ENCODE assay signal across 8 mouse cellular contexts in the genomic region with DNA sequence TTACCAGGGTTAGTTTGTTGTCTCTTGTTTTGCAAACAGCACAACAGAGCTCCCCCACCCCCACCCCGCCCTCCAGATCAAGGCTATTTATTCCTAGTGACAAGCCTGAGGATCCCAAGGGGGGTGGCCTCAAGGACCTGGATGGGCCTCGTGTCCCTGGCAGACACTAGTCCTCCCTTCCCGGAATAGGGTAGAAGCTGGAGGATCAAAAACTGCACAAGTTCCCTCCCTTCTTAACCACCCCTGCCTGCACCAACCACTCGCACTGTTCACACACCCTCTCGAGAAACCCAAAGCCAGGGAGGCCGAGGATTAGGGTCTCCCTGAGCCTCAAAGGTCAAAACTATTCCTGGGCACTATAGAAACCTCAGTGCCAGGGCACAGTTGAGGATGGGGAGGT. TPM values are rescaled to one million over a fixed set of nuclear protein-coding genes. Genes with fewer than 3 reads are reported as not detected.
DNase-seq lines count a peak whose midpoint lies in the region; ATAC-seq lines count a peak whose summit lies in the region.

No protein-coding gene starts in this region.

- peaks cover 38% of the 10 kb centered on the region for H3K4me1 ChIP-seq in kidney, embryonic 14.5 days (ENCODE audit: control insufficient read depth, insufficient read depth, low read length)
- peaks cover 21% of the 10 kb centered on the region for H3K4me1 ChIP-seq in embryonic facial prominence, embryonic 11.5 days (ENCODE audit: control insufficient read depth, insufficient read depth, low read length)
- peaks cover 47% of the 10 kb centered on the region for H3K4me1 ChIP-seq in hindbrain, embryonic 12.5 days
- H3K4me1 ChIP-seq in midbrain, embryonic 13.5 days (replicated peaks), result peaks cover 39% of the 10 kb centered on the region

- no peaks in the 10 kb centered on the region for H3K9me3 ChIP-seq in kidney, embryonic 14.5 days (ENCODE audit: control insufficient read depth, low read length)
- no peaks in the 10 kb centered on the region for H3K9me3 ChIP-seq in embryonic facial prominence, embryonic 11.5 days (replicated peaks; ENCODE audit: control insufficient read depth, low read length)
- no peaks in the 10 kb centered on the region for H3K9me3 ChIP-seq in hindbrain, embryonic 12.5 days (replicated peaks)
- no peaks in the 10 kb centered on the region for H3K9me3 ChIP-seq in midbrain, embryonic 13.5 days

- H3K4me3 ChIP-seq in kidney, embryonic 14.5 days (ENCODE audit: low read length), result peak overlapping the region; percentile 82
- H3K4me3 ChIP-seq in embryonic facial prominence, embryonic 11.5 days (ENCODE audit: low read depth, low read length), result no peak overlapping the region
- H3K4me3 ChIP-seq in hindbrain, embryonic 12.5 days, result peak overlapping the region; percentile 61; the same call in 1 of the 2 replicates
- H3K4me3 ChIP-seq in midbrain, embryonic 13.5 days (replicated peaks), result no peak overlapping the region

- H3K9ac ChIP-seq in kidney, embryonic 14.5 days (ENCODE audit: low read depth, low read length), result peak overlapping the region; percentile 85; the same call in 1 of the 2 replicates
- H3K9ac ChIP-seq in embryonic facial prominence, embryonic 11.5 days (replicated peaks; ENCODE audit: low read length), result peak overlapping the region; percentile 89; the same call in 1 of the 2 replicates
- H3K9ac ChIP-seq in hindbrain, embryonic 12.5 days, result no peak overlapping the region
- H3K9ac ChIP-seq in midbrain, embryonic 13.5 days (replicated peaks), result no peak overlapping the region

- peak; percentile 0; the same call in 1 of the 2 replicates for ATAC-seq in kidney, embryonic 14.5 days (ENCODE audit: low FRiP score, low TSS enrichment)
- ATAC-seq in embryonic facial prominence, embryonic 11.5 days (replicated peaks; ENCODE audit: insufficient number of reproducible peaks, low FRiP score, low TSS enrichment, low read depth), result no peak
- ATAC-seq in hindbrain, embryonic 12.5 days (ENCODE audit: low FRiP score), result no peak
- 0 out of 2 replicates have a peak, but pooled peaks have one; percentile 7 for ATAC-seq in midbrain, embryonic 13.5 days
- ATAC-seq in CD4-positive, CD25-positive, alpha-beta regulatory T cell, adult 4 months, result no peak

- H3K27ac ChIP-seq in kidney, embryonic 14.5 days (ENCODE audit: low read depth, low read length), result no peak overlapping the region
- H3K27ac ChIP-seq in embryonic facial prominence, embryonic 11.5 days (replicated peaks; ENCODE audit: low read depth, low read length), result peak overlapping the region; percentile 89
- no peak overlapping the region for H3K27ac ChIP-seq in hindbrain, embryonic 12.5 days
- H3K27ac ChIP-seq in midbrain, embryonic 13.5 days, result no peak overlapping the region

- peak overlapping the region; percentile 92 for H3K4me2 ChIP-seq in kidney, embryonic 14.5 days (replicated peaks; ENCODE audit: low read depth, low read length)
- H3K4me2 ChIP-seq in embryonic facial prominence, embryonic 11.5 days (ENCODE audit: low read depth, low read length), result peak overlapping the region; percentile 84
- H3K4me2 ChIP-seq in hindbrain, embryonic 12.5 days (replicated peaks), result peak overlapping the region; percentile 96
- H3K4me2 ChIP-seq in midbrain, embryonic 13.5 days (replicated peaks), result peak overlapping the region; percentile 97

- WGBS in kidney, embryonic 14.5 days, result 11% methylated on average over 6 of the region's 6 CpGs
- WGBS in embryonic facial prominence, embryonic 11.5 days, result 6% methylated on average over 6 of the region's 6 CpGs
- WGBS in hindbrain, embryonic 12.5 days, result 4% methylated on average over 6 of the region's 6 CpGs
- 7% methylated on average over 6 of the region's 6 CpGs for WGBS in midbrain, embryonic 13.5 days

- H3K27me3 ChIP-seq in kidney, embryonic 14.5 days (ENCODE audit: control insufficient read depth, insufficient read depth, low read length), result no peaks in the 10 kb centered on the region
- H3K27me3 ChIP-seq in embryonic facial prominence, embryonic 11.5 days (ENCODE audit: control insufficient read depth, insufficient read depth, low read length), result peaks cover 3% of the 10 kb centered on the region; the same call in 1 of the 2 replicates
- peaks cover 54% of the 10 kb centered on the region for H3K27me3 ChIP-seq in hindbrain, embryonic 12.5 days
- peaks cover 28% of the 10 kb centered on the region for H3K27me3 ChIP-seq in midbrain, embryonic 13.5 days

- DNase-seq in kidney, postnatal 36 days, result no peak
- no peak for DNase-seq in embryonic facial prominence, embryonic 11.5 days (ENCODE audit: low spot score)
- no peak for DNase-seq in ovary, postnatal 10 days (ENCODE audit: low spot score)
- DNase-seq in kidney, postnatal 25 days, result no peak

- no peaks in the 10 kb centered on the region for H3K36me3 ChIP-seq in kidney, embryonic 14.5 days (ENCODE audit: control insufficient read depth, insufficient read depth, low read length)
- H3K36me3 ChIP-seq in embryonic facial prominence, embryonic 11.5 days (replicated peaks; ENCODE audit: control insufficient read depth, insufficient read depth, low read depth, low read length), result no peaks in the 10 kb centered on the region
- H3K36me3 ChIP-seq in hindbrain, embryonic 12.5 days, result no peaks in the 10 kb centered on the region
- H3K36me3 ChIP-seq in midbrain, embryonic 13.5 days, result no peaks in the 10 kb centered on the region

RNA-seq across cellular contexts. Expression of a gene that starts 0.7 kb away (rescaled TPM):
- polyA plus RNA-seq in kidney, embryonic 14.5 days (2014; fragmentation: Nextera tagmentation; extraction: Ambion mirVana), result 9.5 and 9.7 TPM in 2 replicates
- 9.7 and 10.7 TPM in 2 replicates for polyA plus RNA-seq in embryonic facial prominence, embryonic 11.5 days (2014; fragmentation: Nextera tagmentation; extraction: Ambion mirVana)
- 3.3 and 6.8 TPM in 2 replicates for polyA plus RNA-seq in hindbrain, embryonic 12.5 days (2016; fragmentation: Nextera tagmentation; extraction: Ambion mirVana)
- 2.8 and 3.0 TPM in 2 replicates for polyA plus RNA-seq in midbrain, embryonic 13.5 days (2015; fragmentation: Nextera tagmentation; extraction: Ambion mirVana)
- 10 to 100 TPM in 1 of 2 experiments, 1 to 10 TPM in 1; 6.6 to 11.0 TPM for polyA plus RNA-seq in CD4-positive, CD25-positive, alpha-beta regulatory T cell, adult 4 months (2017; shearing (Covaris generic))

RNA-seq across cellular contexts. Expression of a gene that starts 6.4 kb away (rescaled TPM):
- 67.9 and 93.7 TPM in 2 replicates for polyA plus RNA-seq in kidney, embryonic 14.5 days (2014; fragmentation: Nextera tagmentation; extraction: Ambion mirVana)
- polyA plus RNA-seq in embryonic facial prominence, embryonic 11.5 days (2014; fragmentation: Nextera tagmentation; extraction: Ambion mirVana), result 77.1 and 90.3 TPM in 2 replicates
- polyA plus RNA-seq in hindbrain, embryonic 12.5 days (2016; fragmentation: Nextera tagmentation; extraction: Ambion mirVana), result 60.7 and 68.8 TPM in 2 replicates
- 48.3 and 51.1 TPM in 2 replicates for polyA plus RNA-seq in midbrain, embryonic 13.5 days (2015; fragmentation: Nextera tagmentation; extraction: Ambion mirVana)
- polyA plus RNA-seq in CD4-positive, CD25-positive, alpha-beta regulatory T cell, adult 4 months (2017; shearing (Covaris generic)), result 10 to 100 TPM; 83.1 to 87.9 TPM

RNA-seq across cellular contexts. Expression of a gene that starts 14.8 kb away (rescaled TPM):
- polyA plus RNA-seq in kidney, embryonic 14.5 days (2014; fragmentation: Nextera tagmentation; extraction: Ambion mirVana), result 177 and 183 TPM in 2 replicates
- polyA plus RNA-seq in embryonic facial prominence, embryonic 11.5 days (2014; fragmentation: Nextera tagmentation; extraction: Ambion mirVana), result 236 and 240 TPM in 2 replicates
- polyA plus RNA-seq in hindbrain, embryonic 12.5 days (2016; fragmentation: Nextera tagmentation; extraction: Ambion mirVana), result 157 and 164 TPM in 2 replicates
- polyA plus RNA-seq in midbrain, embryonic 13.5 days (2015; fragmentation: Nextera tagmentation; extraction: Ambion mirVana), result 147 and 153 TPM in 2 replicates
- 100 to 1,000 TPM; 104 to 108 TPM for polyA plus RNA-seq in CD4-positive, CD25-positive, alpha-beta regulatory T cell, adult 4 months (2017; shearing (Covaris generic))

RNA-seq across cellular contexts. Expression of a gene that starts 41.9 kb away (rescaled TPM):
- 22.2 and 26.4 TPM in 2 replicates for polyA plus RNA-seq in kidney, embryonic 14.5 days (2014; fragmentation: Nextera tagmentation; extraction: Ambion mirVana)
- polyA plus RNA-seq in embryonic facial prominence, embryonic 11.5 days (2014; fragmentation: Nextera tagmentation; extraction: Ambion mirVana), result 26.2 and 28.2 TPM in 2 replicates
- 23.7 and 25.8 TPM in 2 replicates for polyA plus RNA-seq in hindbrain, embryonic 12.5 days (2016; fragmentation: Nextera tagmentation; extraction: Ambion mirVana)
- 25.4 and 30.4 TPM in 2 replicates for polyA plus RNA-seq in midbrain, embryonic 13.5 days (2015; fragmentation: Nextera tagmentation; extraction: Ambion mirVana)
- 100 to 1,000 TPM in 1 of 2 experiments, 10 to 100 TPM in 1; 88.0 to 146 TPM for polyA plus RNA-seq in CD4-positive, CD25-positive, alpha-beta regulatory T cell, adult 4 months (2017; shearing (Covaris generic))

RNA-seq across cellular contexts. Expression of a gene that starts 43.2 kb away (rescaled TPM):
- 1.6 and 1.7 TPM in 2 replicates for polyA plus RNA-seq in kidney, embryonic 14.5 days (2014; fragmentation: Nextera tagmentation; extraction: Ambion mirVana)
- 2.1 and 3.4 TPM in 2 replicates for polyA plus RNA-seq in embryonic facial prominence, embryonic 11.5 days (2014; fragmentation: Nextera tagmentation; extraction: Ambion mirVana)
- polyA plus RNA-seq in hindbrain, embryonic 12.5 days (2016; fragmentation: Nextera tagmentation; extraction: Ambion mirVana), result 24.2 and 24.4 TPM in 2 replicates
- polyA plus RNA-seq in midbrain, embryonic 13.5 days (2015; fragmentation: Nextera tagmentation; extraction: Ambion mirVana), result 14.2 and 19.3 TPM in 2 replicates
- not detected for polyA plus RNA-seq in CD4-positive, CD25-positive, alpha-beta regulatory T cell, adult 4 months (2017; shearing (Covaris generic))

Comparison
In these comparisons a context has a peak if more than half of its experiments do, and no peak if none do; other contexts are left out.
1. ATAC-seq: peak in kidney, embryonic 14.5 days (single experiment) and midbrain, embryonic 13.5 days (single experiment); none in embryonic facial prominence, embryonic 11.5 days (single experiment), hindbrain, embryonic 12.5 days (single experiment) and CD4-positive, CD25-positive, alpha-beta regulatory T cell, adult 4 months (single experiment).
2. H3K4me3 ChIP-seq: peak in kidney, embryonic 14.5 days (single experiment) and hindbrain, embryonic 12.5 days (single experiment); none in embryonic facial prominence, embryonic 11.5 days (single experiment) and midbrain, embryonic 13.5 days (single experiment).
3. H3K9ac ChIP-seq: peak in kidney, embryonic 14.5 days (single experiment) and embryonic facial prominence, embryonic 11.5 days (single experiment); none in hindbrain, embryonic 12.5 days (single experiment) and midbrain, embryonic 13.5 days (single experiment).
4. Peak in every context shown above with its lines, with median percentiles within 50 percentile points of each other: H3K4me2 ChIP-seq.